Comparison of ENCODE assay signal across 14 mouse cellular contexts in genomic region chr5:147090256-147090963, GRCm38 (mm10). TPM values are rescaled to one million over a fixed set of nuclear protein-coding genes. Genes with fewer than 3 reads are reported as not detected.
A peak's percentile ranks its signal among the peaks of the same experiment; 100 is the strongest.
DNase-seq lines count a peak whose midpoint lies in the region; ATAC-seq and TF ChIP-seq lines count a peak whose summit lies in the region.
"Had no signal": no experiment of that assay in that cellular context is flagged by ENCODE, and none has a peak within 500 bp of the region (broad histone marks: within the 10 kb centered on the region; RNA-seq: fewer than 3 reads in every experiment).

No protein-coding gene starts in this region.

- no peak for TF ChIP-seq CTCF in gastrocnemius, adult 2 months (IDR thresholded peaks at IDR 0.05)
- TF ChIP-seq CTCF in forebrain, postnatal 0 days (IDR thresholded peaks at IDR 0.05; ENCODE audit: low read depth) = no peak

- WGBS in forebrain, postnatal 0 days = 68% methylated on average over 11 of the region's 11 CpGs

- peak overlapping the region; percentile 54 for H3K27ac ChIP-seq in gastrocnemius, adult 2 months
- H3K27ac ChIP-seq in forebrain, postnatal 0 days (ENCODE audit: low read depth, low read length) = peak overlapping the region; percentile 69; the same call in 1 of the 2 replicates
- H3K27ac ChIP-seq: hindbrain, embryonic 15.5 days; kidney, postnatal 0 days; liver, embryonic 15.5 days; macrophage had no signal

- H3K9me3 ChIP-seq in forebrain, postnatal 0 days (ENCODE audit: low read length) = no peaks in the 10 kb centered on the region
- H3K9me3 ChIP-seq: hindbrain, embryonic 15.5 days; liver, embryonic 15.5 days had no signal

- no peak overlapping the region for H3K4me2 ChIP-seq in forebrain, postnatal 0 days (ENCODE audit: low read depth)
- H3K4me2 ChIP-seq: hindbrain, embryonic 15.5 days; liver, embryonic 15.5 days had no signal

- no peaks in the 10 kb centered on the region for H3K27me3 ChIP-seq in forebrain, postnatal 0 days (ENCODE audit: insufficient read depth, low read length)
- H3K27me3 ChIP-seq: hindbrain, embryonic 15.5 days; liver, embryonic 15.5 days; Patski had no signal

- H3K9ac ChIP-seq in forebrain, postnatal 0 days = no peak overlapping the region
- H3K9ac ChIP-seq: hindbrain, embryonic 15.5 days; liver, embryonic 15.5 days had no signal

- ATAC-seq in forebrain, postnatal 0 days = peak; percentile 86
- no peak for ATAC-seq in activated CD4-positive, CD25-positive, alpha-beta regulatory T cell, adult 4 months
- ATAC-seq: Patski had no signal

- peaks cover 6% of the 10 kb centered on the region for H3K4me1 ChIP-seq in forebrain, postnatal 0 days (ENCODE audit: insufficient read depth)
- H3K4me1 ChIP-seq: liver, embryonic 15.5 days had no signal

- intact Hi-C loops in gastrocnemius, adult 2 months (cut with DNase I) = no loop called here
- intact Hi-C loops in gastrocnemius, postnatal 36 days (cut with DNase I) = no loop called here

- DNase-seq in gastrocnemius, adult 2 months = peak; percentile 41
- DNase-seq in gastrocnemius, postnatal 36 days = no peak
- DNase-seq in brain, adult 2 months (ENCODE audit: low read depth, low spot score) = peak; percentile 97
- DNase-seq in cerebellum, adult 18-20 months = peak; percentile 80 to 89
- DNase-seq in forebrain, postnatal 0 days = peak; percentile 75
- no peak for DNase-seq in adrenal gland, postnatal 4 days (ENCODE audit: low spot score in 2 of 2)
- no peak for DNase-seq in kidney, postnatal 36 days
- DNase-seq: adrenal gland, postnatal 25 days had no signal

- no peaks in the 10 kb centered on the region for H3K36me3 ChIP-seq in forebrain, postnatal 0 days (ENCODE audit: insufficient read depth)
- H3K36me3 ChIP-seq: hindbrain, embryonic 15.5 days had no signal

- H3K4me3 ChIP-seq in gastrocnemius, adult 2 months = no peak overlapping the region
- H3K4me3 ChIP-seq in forebrain, postnatal 0 days (ENCODE audit: low read depth, low read length) = no peak overlapping the region
- H3K4me3 ChIP-seq: hindbrain, embryonic 15.5 days; liver, embryonic 15.5 days had no signal

RNA-seq across cellular contexts. Expression of gene Polr1d, which starts 13.6 kb away (rescaled TPM):
- 10 to 100 TPM; 83.4 to 85.5 TPM for total RNA-seq in gastrocnemius, adult 2 months (2021)
- 10 to 100 TPM; 77.8 to 91.3 TPM for total RNA-seq in gastrocnemius, postnatal 36 days (2021)
- 92.1 and 126 TPM in 2 replicates for total RNA-seq in forebrain, postnatal 0 days (2014; rRNA removed)
- 114 and 141 TPM in 2 replicates for polyA plus RNA-seq in forebrain, postnatal 0 days (2015; fragmentation: Nextera tagmentation; extraction: Ambion mirVana)
- total RNA-seq in adrenal gland, postnatal 4 days (2021) = 100 to 1,000 TPM; 131 to 133 TPM
- 100 to 1,000 TPM; 179 to 194 TPM for polyA plus RNA-seq in activated CD4-positive, CD25-positive, alpha-beta regulatory T cell, adult 4 months (2017; shearing (Covaris generic))

RNA-seq across cellular contexts. Expression of gene Lnx2, which starts 14.0 kb away (rescaled TPM):
- total RNA-seq in gastrocnemius, adult 2 months (2021) = 1 to 10 TPM; 3.3 to 3.4 TPM
- 1 to 10 TPM; 2.1 to 2.4 TPM for total RNA-seq in gastrocnemius, postnatal 36 days (2021)
- 10.0 and 14.4 TPM in 2 replicates for total RNA-seq in forebrain, postnatal 0 days (2014; rRNA removed)
- 5.6 and 6.5 TPM in 2 replicates for polyA plus RNA-seq in forebrain, postnatal 0 days (2015; fragmentation: Nextera tagmentation; extraction: Ambion mirVana)
- 10 to 100 TPM; 19.1 to 19.8 TPM for total RNA-seq in adrenal gland, postnatal 4 days (2021)
- 10 to 100 TPM; 19.3 to 24.8 TPM for polyA plus RNA-seq in activated CD4-positive, CD25-positive, alpha-beta regulatory T cell, adult 4 months (2017; shearing (Covaris generic))

Comparison
In these comparisons a context has a peak if more than half of its experiments do, and no peak if none do; other contexts are left out.
1. DNase-seq: peak in gastrocnemius, adult 2 months (single experiment), brain, adult 2 months (single experiment), cerebellum, adult 18-20 months (2 of 2) and forebrain, postnatal 0 days (single experiment); none in gastrocnemius, postnatal 36 days (0 of 2), adrenal gland, postnatal 4 days (0 of 2) and kidney, postnatal 36 days (0 of 2).